17 mouse cellular contexts compared by ENCODE assay signal in genomic region chr11:94610744-94611740, GRCm38 (mm10). TPM values are rescaled to one million over a fixed set of nuclear protein-coding genes. Genes with fewer than 3 reads are reported as not detected.
DNase-seq lines count a peak whose midpoint lies in the region; ATAC-seq and TF ChIP-seq lines count a peak whose summit lies in the region.
"Had no signal": no experiment of that assay in that cellular context is flagged by ENCODE, and none has a peak within 500 bp of the region (broad histone marks: within the 10 kb centered on the region; RNA-seq: fewer than 3 reads in every experiment).

No protein-coding gene starts in this region.

- no peak overlapping the region for H3K9ac ChIP-seq in hindbrain, embryonic 15.5 days
- no peak overlapping the region for H3K9ac ChIP-seq in hindbrain, embryonic 11.5 days (ENCODE audit: low read depth, low read length)
- H3K9ac ChIP-seq: limb, embryonic 12.5 days; midbrain, embryonic 12.5 days had no signal

- ATAC-seq in hindbrain, embryonic 15.5 days (ENCODE audit: low FRiP score, low read depth): peak; percentile 82
- no peak for ATAC-seq in hindbrain, embryonic 11.5 days (ENCODE audit: low FRiP score)
- ATAC-seq in megakaryocyte-erythroid progenitor cell, adult 5-6 weeks (replicated peaks; ENCODE audit: low FRiP score, low TSS enrichment, poor library complexity, severe bottlenecking): no peak

- DNase-seq in hindbrain, embryonic 11.5 days (ENCODE audit: low spot score): no peak
- peak; percentile 15 for DNase-seq in urinary bladder, postnatal 25 days (ENCODE audit: low spot score)
- no peak for DNase-seq in urinary bladder, postnatal 4 days (ENCODE audit: low spot score in 2 of 2)
- no peak for DNase-seq in thymus, postnatal 10 days (ENCODE audit: low spot score in 2 of 2)
- DNase-seq in frontal cortex, adult 2 months (ENCODE audit: extremely low spot score in 1 of 2, low spot score in 1 of 2): no peak
- DNase-seq: cerebellum, adult 8-10 months; heart, postnatal 14 days; lung, adult 18-20 months; thymus, postnatal 14 days had no signal

- no peaks in the 10 kb centered on the region for H3K36me3 ChIP-seq in hindbrain, embryonic 15.5 days
- H3K36me3 ChIP-seq in hindbrain, embryonic 11.5 days (ENCODE audit: control insufficient read depth, insufficient read depth, low read length): no peaks in the 10 kb centered on the region
- H3K36me3 ChIP-seq: embryonic facial prominence, embryonic 10.5 days; limb, embryonic 12.5 days; midbrain, embryonic 12.5 days had no signal

- TF ChIP-seq POLR2A in embryonic fibroblast, embryonic 13.5 days (IDR thresholded peaks at IDR 0.05; ENCODE audit: low read depth, low read length): no peak

- H3K4me2 ChIP-seq in hindbrain, embryonic 15.5 days: no peak overlapping the region
- no peak overlapping the region for H3K4me2 ChIP-seq in hindbrain, embryonic 11.5 days (replicated peaks; ENCODE audit: low read depth, low read length)
- H3K4me2 ChIP-seq: limb, embryonic 12.5 days; midbrain, embryonic 12.5 days had no signal

- no peaks in the 10 kb centered on the region for H3K27me3 ChIP-seq in hindbrain, embryonic 15.5 days
- no peaks in the 10 kb centered on the region for H3K27me3 ChIP-seq in hindbrain, embryonic 11.5 days (ENCODE audit: control insufficient read depth, insufficient read depth, low read length)

- no peak overlapping the region for H3K4me3 ChIP-seq in hindbrain, embryonic 15.5 days
- no peak overlapping the region for H3K4me3 ChIP-seq in hindbrain, embryonic 11.5 days (ENCODE audit: low read depth, low read length)
- no peak overlapping the region for H3K4me3 ChIP-seq in embryonic fibroblast, embryonic 13.5 days (ENCODE audit: insufficient read depth, low read length)
- H3K4me3 ChIP-seq: embryonic facial prominence, embryonic 10.5 days; limb, embryonic 12.5 days; midbrain, embryonic 12.5 days had no signal

- 58% methylated on average over 4 of the region's 4 CpGs for WGBS in hindbrain, embryonic 15.5 days
- WGBS in hindbrain, embryonic 11.5 days: 72% methylated on average over 4 of the region's 4 CpGs

- H3K27ac ChIP-seq in hindbrain, embryonic 15.5 days (replicated peaks): no peak overlapping the region
- H3K27ac ChIP-seq in hindbrain, embryonic 11.5 days (ENCODE audit: low read depth, low read length): no peak overlapping the region
- peak overlapping the region; percentile 61; the same call in 1 of the 2 replicates for H3K27ac ChIP-seq in embryonic fibroblast, embryonic 13.5 days (ENCODE audit: insufficient read depth, low read length)
- H3K27ac ChIP-seq: embryonic facial prominence, embryonic 10.5 days; limb, embryonic 12.5 days; midbrain, embryonic 12.5 days had no signal

- H3K9me3 ChIP-seq in hindbrain, embryonic 15.5 days: no peaks in the 10 kb centered on the region
- no peaks in the 10 kb centered on the region for H3K9me3 ChIP-seq in hindbrain, embryonic 11.5 days (ENCODE audit: control insufficient read depth, low read length)
- H3K9me3 ChIP-seq: embryonic facial prominence, embryonic 10.5 days; limb, embryonic 12.5 days; midbrain, embryonic 12.5 days had no signal

- no peaks in the 10 kb centered on the region for H3K4me1 ChIP-seq in hindbrain, embryonic 15.5 days (replicated peaks)
- H3K4me1 ChIP-seq in hindbrain, embryonic 11.5 days (replicated peaks; ENCODE audit: control insufficient read depth, insufficient read depth, low read length): no peaks in the 10 kb centered on the region
- no peaks in the 10 kb centered on the region for H3K4me1 ChIP-seq in embryonic fibroblast, embryonic 13.5 days (ENCODE audit: control insufficient read depth, insufficient read depth, low read length)
- H3K4me1 ChIP-seq: embryonic facial prominence, embryonic 10.5 days had no signal

- no peak for TF ChIP-seq CTCF in embryonic fibroblast, embryonic 13.5 days (IDR thresholded peaks at IDR 0.05; ENCODE audit: borderline replicate concordance, insufficient read depth, low read length)

RNA-seq across cellular contexts. Expression of gene Acsf2, which starts 9.4 kb away (rescaled TPM):
- 2.0 and 2.2 TPM in 2 replicates for polyA plus RNA-seq in hindbrain, embryonic 15.5 days (2015; fragmentation: Nextera tagmentation; extraction: Ambion mirVana)
- polyA plus RNA-seq in hindbrain, embryonic 11.5 days (2014; fragmentation: Nextera tagmentation; extraction: Ambion mirVana): 4.9 and 5.2 TPM in 2 replicates
- 13.8 and 19.4 TPM in 2 replicates for polyA plus RNA-seq in embryonic fibroblast, embryonic 13.5 days (2011; ENCODE audit: insufficient read length, low read depth, missing spikeins)
- polyA plus RNA-seq in frontal cortex, adult 2 months (2012; rRNA removed): 16.1 and 17.0 TPM in 2 replicates
- total RNA-seq in megakaryocyte-erythroid progenitor cell, adult 5-6 weeks (2014; fragmentation: Nextera tagmentation): 6.9 and 10.6 TPM in 2 replicates
- 1.0 and 2.8 TPM in 2 replicates for total RNA-seq in megakaryocyte-erythroid progenitor cell, adult 5-6 weeks (2017)

RNA-seq across cellular contexts. Expression of gene Lrrc59, which starts 18.5 kb away (rescaled TPM):
- 160 and 164 TPM in 2 replicates for polyA plus RNA-seq in hindbrain, embryonic 15.5 days (2015; fragmentation: Nextera tagmentation; extraction: Ambion mirVana)
- polyA plus RNA-seq in hindbrain, embryonic 11.5 days (2014; fragmentation: Nextera tagmentation; extraction: Ambion mirVana): 169 and 183 TPM in 2 replicates
- 227 and 243 TPM in 2 replicates for polyA plus RNA-seq in embryonic fibroblast, embryonic 13.5 days (2011; ENCODE audit: insufficient read length, low read depth, missing spikeins)
- 67.1 and 76.3 TPM in 2 replicates for polyA plus RNA-seq in frontal cortex, adult 2 months (2012; rRNA removed)
- 97.5 and 104 TPM in 2 replicates for total RNA-seq in megakaryocyte-erythroid progenitor cell, adult 5-6 weeks (2014; fragmentation: Nextera tagmentation)
- total RNA-seq in megakaryocyte-erythroid progenitor cell, adult 5-6 weeks (2017): 141 and 166 TPM in 2 replicates

RNA-seq across cellular contexts. Expression of gene Mrpl27, which starts 42.5 kb away (rescaled TPM):
- 139 and 155 TPM in 2 replicates for polyA plus RNA-seq in hindbrain, embryonic 15.5 days (2015; fragmentation: Nextera tagmentation; extraction: Ambion mirVana)
- 130 and 139 TPM in 2 replicates for polyA plus RNA-seq in hindbrain, embryonic 11.5 days (2014; fragmentation: Nextera tagmentation; extraction: Ambion mirVana)
- 49.9 and 52.0 TPM in 2 replicates for polyA plus RNA-seq in embryonic fibroblast, embryonic 13.5 days (2011; ENCODE audit: insufficient read length, low read depth, missing spikeins)
- 112 and 136 TPM in 2 replicates for polyA plus RNA-seq in frontal cortex, adult 2 months (2012; rRNA removed)
- total RNA-seq in megakaryocyte-erythroid progenitor cell, adult 5-6 weeks (2014; fragmentation: Nextera tagmentation): 79.7 and 90.4 TPM in 2 replicates
- total RNA-seq in megakaryocyte-erythroid progenitor cell, adult 5-6 weeks (2017): 31.7 and 45.3 TPM in 2 replicates

RNA-seq across cellular contexts. Expression of gene Eme1, which starts 42.7 kb away (rescaled TPM):
- polyA plus RNA-seq in hindbrain, embryonic 15.5 days (2015; fragmentation: Nextera tagmentation; extraction: Ambion mirVana): 4.0 and 5.8 TPM in 2 replicates
- 33.9 and 37.4 TPM in 2 replicates for polyA plus RNA-seq in hindbrain, embryonic 11.5 days (2014; fragmentation: Nextera tagmentation; extraction: Ambion mirVana)
- 8.1 and 8.9 TPM in 2 replicates for polyA plus RNA-seq in embryonic fibroblast, embryonic 13.5 days (2011; ENCODE audit: insufficient read length, low read depth, missing spikeins)
- polyA plus RNA-seq in frontal cortex, adult 2 months (2012; rRNA removed): 0.30 and 0.42 TPM in 2 replicates
- 22.8 and 22.9 TPM in 2 replicates for total RNA-seq in megakaryocyte-erythroid progenitor cell, adult 5-6 weeks (2014; fragmentation: Nextera tagmentation)
- total RNA-seq in megakaryocyte-erythroid progenitor cell, adult 5-6 weeks (2017): 32.2 and 46.2 TPM in 2 replicates

RNA-seq across cellular contexts. Expression of gene Chad, which starts 46.2 kb away (rescaled TPM):
- polyA plus RNA-seq in hindbrain, embryonic 15.5 days (2015; fragmentation: Nextera tagmentation; extraction: Ambion mirVana): 0.34 and 0.54 TPM in 2 replicates
- polyA plus RNA-seq in hindbrain, embryonic 11.5 days (2014; fragmentation: Nextera tagmentation; extraction: Ambion mirVana): 0.49 and 0.52 TPM in 2 replicates
- not detected in 2 replicates for polyA plus RNA-seq in embryonic fibroblast, embryonic 13.5 days (2011; ENCODE audit: insufficient read length, low read depth, missing spikeins)
- polyA plus RNA-seq in frontal cortex, adult 2 months (2012; rRNA removed): 0.11 and 0.22 TPM in 2 replicates
- 0.50 and 0.87 TPM in 2 replicates for total RNA-seq in megakaryocyte-erythroid progenitor cell, adult 5-6 weeks (2014; fragmentation: Nextera tagmentation)
- not detected in 2 replicates for total RNA-seq in megakaryocyte-erythroid progenitor cell, adult 5-6 weeks (2017)
- total RNA-seq: ES-E14 had no signal
- polyA plus RNA-seq: forebrain, embryonic 11.5 days had no signal
